Mouse (Mus musculus): ENCODE measurements at regions not wholly inside any gene's neighbourhood (a gene's known extent, or its start where the extent isn't known, plus 50 kb on each side); places are given as distances from the start of the nearest gene placed in this dataset.

DNA sequence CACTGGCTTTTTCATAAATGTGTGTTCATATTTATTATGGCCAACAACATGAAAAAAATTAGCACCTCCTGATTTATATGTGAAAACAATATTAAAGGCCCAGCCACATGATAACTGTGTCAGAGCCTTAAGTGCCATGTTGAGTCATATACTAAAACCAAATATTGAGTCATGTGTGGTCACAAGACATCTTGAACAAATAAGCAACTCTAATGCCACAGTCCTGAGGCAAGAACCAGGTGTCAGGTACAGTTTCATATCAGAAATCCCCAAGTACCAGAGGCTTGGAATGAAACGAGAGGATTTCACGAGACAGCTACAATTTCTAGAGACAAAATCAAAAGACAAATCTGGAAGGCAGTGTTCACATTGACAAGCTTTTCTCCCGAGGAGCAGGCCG, 157.4 kb downstream of the Tmem17 start:
- 0 out of 2 replicates have a peak, but pooled peaks have one; percentile 28 for TF ChIP-seq CEBPB (IDR thresholded peaks at IDR 0.05; ENCODE audit: insufficient read depth, poor library complexity, severe bottlenecking)
- TF ChIP-seq USF1 (IDR thresholded peaks at IDR 0.05; ENCODE audit: low read depth) = peak; percentile 36
- TF ChIP-seq POLR2AphosphoS2 (IDR thresholded peaks at IDR 0.05; ENCODE audit: insufficient read length, low read depth) = no peak
- no peak for TF ChIP-seq POLR2A (IDR thresholded peaks at IDR 0.05; ENCODE audit: insufficient read length, low read depth)
- no peak for TF ChIP-seq SRF (IDR thresholded peaks at IDR 0.05; ENCODE audit: control insufficient read depth, insufficient read length, low read depth)
- no peak for TF ChIP-seq TCF3 (IDR thresholded peaks at IDR 0.05; ENCODE audit: insufficient read length, low read depth)
- TF ChIP-seq MAX (IDR thresholded peaks at IDR 0.05; ENCODE audit: low read depth) = no peak
- no peak for TF ChIP-seq TCF12 (IDR thresholded peaks at IDR 0.05; ENCODE audit: insufficient read depth, poor library complexity, severe bottlenecking)
- TF ChIP-seq E2F4 (IDR thresholded peaks at IDR 0.05; ENCODE audit: insufficient read depth) = no peak
- no peak for TF ChIP-seq MYOD1 (IDR thresholded peaks at IDR 0.05; ENCODE audit: control insufficient read depth in 1 of 3, insufficient read length in 2 of 3, low read depth in 2 of 3)
- TF ChIP-seq MYOG (IDR thresholded peaks at IDR 0.05; ENCODE audit: control insufficient read depth in 1 of 3, insufficient read depth in 1 of 3, insufficient read length in 2 of 3, low read depth in 2 of 3) = no peak
- TF ChIP-seq REST (IDR thresholded peaks at IDR 0.05; ENCODE audit: insufficient read depth, insufficient read length) = no peak
